Mouse (Mus musculus) large intestine, adult 2 months (tissue): ENCODE data around the gene Abcd1. TPM values are rescaled to one million over a fixed set of nuclear protein-coding genes. Genes with fewer than 3 reads are reported as not detected.

Source experiments
- polyA plus RNA-seq: library from polyadenylated mRNA; depleted of rRNA; stranded (reverse); fragments of >200 nt; gene quantifications from 2 replicates; pipeline ENCODE4 v1.2.3, GENCODE M21; 2012; rRNA removed

Gene Abcd1
- polyA plus RNA-seq, 1 experiment: 39.7 TPM

Other genes starting within 250 kb of the Abcd1 start
- 124 and 157 TPM in 2 replicates for gene Bgn, start 233.0 kb upstream of the Abcd1 start, polyA plus RNA-seq
- 0.15 and 0.16 TPM in 2 replicates for gene Atp2b3, start 213.5 kb upstream of the Abcd1 start, polyA plus RNA-seq
- gene Dusp9, start 77.2 kb upstream of the Abcd1 start, polyA plus RNA-seq: 0.20 and 0.49 TPM in 2 replicates
- gene Pnck, start 56.5 kb upstream of the Abcd1 start, polyA plus RNA-seq: 10.8 and 14.1 TPM in 2 replicates
- 323 and 534 TPM in 2 replicates for gene Slc6a8, start 43.4 kb upstream of the Abcd1 start, polyA plus RNA-seq
- 96.4 and 97.6 TPM in 2 replicates for gene Bcap31, start 422 bp upstream of the Abcd1 start, polyA plus RNA-seq
- gene Plxnb3, start 40.5 kb downstream of the Abcd1 start, polyA plus RNA-seq: 0.41 and 0.47 TPM in 2 replicates
- 7.4 and 10.5 TPM in 2 replicates for gene Srpk3, start 57.8 kb downstream of the Abcd1 start, polyA plus RNA-seq
- 245 and 314 TPM in 2 replicates for gene Idh3g, start 70.3 kb downstream of the Abcd1 start, polyA plus RNA-seq
- 280 and 308 TPM in 2 replicates for gene Ssr4, start 70.4 kb downstream of the Abcd1 start, polyA plus RNA-seq
- 0.99 and 1.0 TPM in 2 replicates for gene Pdzd4, start 108.4 kb downstream of the Abcd1 start, polyA plus RNA-seq
- 0.12 and 0.30 TPM in 2 replicates for gene Avpr2, start 175.5 kb downstream of the Abcd1 start, polyA plus RNA-seq
- gene L1cam, start 179.5 kb downstream of the Abcd1 start, polyA plus RNA-seq: 22.3 and 41.7 TPM in 2 replicates
- 23.9 and 25.9 TPM in 2 replicates for gene Arhgap4, start 205.3 kb downstream of the Abcd1 start, polyA plus RNA-seq
- 95.2 and 104 TPM in 2 replicates for gene Naa10, start 205.3 kb downstream of the Abcd1 start, polyA plus RNA-seq
- gene Renbp, start 214.3 kb downstream of the Abcd1 start, polyA plus RNA-seq: 5.6 and 7.3 TPM in 2 replicates
- 38.2 and 50.9 TPM in 2 replicates for gene Hcfc1, start 249.8 kb downstream of the Abcd1 start, polyA plus RNA-seq